In the genomic region with DNA sequence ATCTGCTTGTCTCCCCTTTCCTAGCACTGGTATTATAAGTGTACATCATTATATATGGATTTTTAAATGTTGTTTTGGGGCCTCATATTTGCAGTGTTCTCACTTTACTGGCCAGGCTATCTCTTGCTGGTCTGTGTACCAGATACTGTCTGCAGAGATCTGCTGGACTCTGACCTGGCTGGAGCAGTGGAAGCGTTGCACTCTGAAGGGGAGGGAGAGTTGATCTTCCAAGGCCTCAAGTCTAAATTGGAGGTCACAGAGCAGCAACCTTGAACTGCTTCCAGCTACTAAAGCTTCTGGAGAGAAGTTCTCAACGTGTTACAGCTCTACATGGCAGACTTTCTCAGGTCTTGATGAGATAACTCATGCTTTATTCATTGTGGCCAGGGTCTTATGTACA, we compare ENCODE assay signal across 30 mouse cellular contexts.
DNase-seq lines count a peak whose midpoint lies in the region; ATAC-seq and TF ChIP-seq lines count a peak whose summit lies in the region.
"Had no signal": no experiment of that assay in that cellular context is flagged by ENCODE, and none has a peak within 500 bp of the region (broad histone marks: within the 10 kb centered on the region; RNA-seq: fewer than 3 reads in every experiment).

No protein-coding gene starts in this region.

- H3K4me2 ChIP-seq in kidney, embryonic 15.5 days = no peak overlapping the region
- H3K4me2 ChIP-seq: forebrain, embryonic 13.5 days; heart, embryonic 15.5 days; hindbrain, embryonic 12.5 days; intestine, embryonic 15.5 days; limb, embryonic 12.5 days; midbrain, embryonic 15.5 days; neural tube, embryonic 15.5 days had no signal

- no peak overlapping the region for H3K27ac ChIP-seq in kidney, embryonic 15.5 days
- no peak overlapping the region for H3K27ac ChIP-seq in layer of hippocampus, adult 2 months
- H3K27ac ChIP-seq: forebrain, embryonic 13.5 days; heart, embryonic 10.5 days; heart, embryonic 15.5 days; hindbrain, embryonic 12.5 days; hindbrain, postnatal 0 days; intestine, embryonic 15.5 days; limb, embryonic 12.5 days; liver, embryonic 14.5 days; midbrain, embryonic 15.5 days; neural tube, embryonic 15.5 days; stomach, postnatal 0 days had no signal

- no peaks in the 10 kb centered on the region for H3K9me3 ChIP-seq in kidney, embryonic 15.5 days (replicated peaks)
- H3K9me3 ChIP-seq: forebrain, embryonic 13.5 days; heart, embryonic 10.5 days; heart, embryonic 15.5 days; hindbrain, embryonic 12.5 days; intestine, embryonic 15.5 days; limb, embryonic 12.5 days; midbrain, embryonic 15.5 days; neural tube, embryonic 15.5 days had no signal

- 68% methylated on average over 2 of the region's 2 CpGs for WGBS in kidney, embryonic 15.5 days

- peak; percentile 41 to 45 for DNase-seq in kidney, adult 8-10 months
- peak; percentile 62 for DNase-seq in ovary, adult 18-20 months (ENCODE audit: low spot score)
- no peak for DNase-seq in ovary, postnatal 36 days (ENCODE audit: low spot score)
- peak; percentile 31 for DNase-seq in adrenal gland, postnatal 25 days
- peak; percentile 8 for DNase-seq in yolk sac, embryonic 10.5 days (ENCODE audit: low spot score)
- no peak for DNase-seq in layer of hippocampus, adult 2 months (ENCODE audit: low spot score in 2 of 2)
- no peak for DNase-seq in frontal cortex, adult 2 months (ENCODE audit: extremely low spot score in 1 of 2, low spot score in 1 of 2)
- DNase-seq: cerebellum, adult 9-10 months; cerebellum, postnatal 36 days; gastrocnemius, postnatal 25 days; heart, adult 11 months; lung, adult 2 months; lung, postnatal 10 days; right cerebral cortex, adult 18-20 months; spleen, adult 18-20 months; thymus, adult 18-20 months; thymus, postnatal 36 days had no signal

- H3K4me3 ChIP-seq in kidney, embryonic 15.5 days (replicated peaks) = no peak overlapping the region
- no peak overlapping the region for H3K4me3 ChIP-seq in layer of hippocampus, adult 2 months
- H3K4me3 ChIP-seq: forebrain, embryonic 13.5 days; heart, embryonic 10.5 days; heart, embryonic 15.5 days; hindbrain, embryonic 12.5 days; intestine, embryonic 15.5 days; limb, embryonic 12.5 days; midbrain, embryonic 15.5 days; neural tube, embryonic 15.5 days had no signal

- ATAC-seq in kidney, embryonic 15.5 days (replicated peaks; ENCODE audit: low FRiP score) = no peak
- ATAC-seq: CD4-positive, CD25-positive, alpha-beta regulatory T cell, adult 4 months; forebrain, embryonic 13.5 days; hindbrain, postnatal 0 days; intestine, embryonic 15.5 days; midbrain, embryonic 15.5 days had no signal

- no peaks in the 10 kb centered on the region for H3K27me3 ChIP-seq in kidney, embryonic 15.5 days
- H3K27me3 ChIP-seq: forebrain, embryonic 13.5 days; heart, embryonic 15.5 days; hindbrain, embryonic 12.5 days; intestine, embryonic 15.5 days; limb, embryonic 12.5 days; midbrain, embryonic 15.5 days; neural tube, embryonic 15.5 days had no signal

- H3K9ac ChIP-seq in kidney, embryonic 15.5 days = no peak overlapping the region
- H3K9ac ChIP-seq: forebrain, embryonic 13.5 days; heart, embryonic 15.5 days; hindbrain, embryonic 12.5 days; intestine, embryonic 15.5 days; limb, embryonic 12.5 days; liver, embryonic 14.5 days; midbrain, embryonic 15.5 days; neural tube, embryonic 15.5 days had no signal

- no peaks in the 10 kb centered on the region for H3K4me1 ChIP-seq in kidney, embryonic 15.5 days
- H3K4me1 ChIP-seq: forebrain, embryonic 13.5 days; heart, embryonic 15.5 days; hindbrain, embryonic 12.5 days; intestine, embryonic 15.5 days; limb, embryonic 12.5 days; midbrain, embryonic 15.5 days; neural tube, embryonic 15.5 days had no signal

- TF ChIP-seq CTCF in layer of hippocampus, adult 2 months (conservative IDR thresholded peaks at IDR 0.05) = no peak

- H3K36me3 ChIP-seq in kidney, embryonic 15.5 days = no peaks in the 10 kb centered on the region
- H3K36me3 ChIP-seq: heart, embryonic 10.5 days; heart, embryonic 15.5 days; hindbrain, embryonic 12.5 days; intestine, embryonic 15.5 days; limb, embryonic 12.5 days; midbrain, embryonic 15.5 days; neural tube, embryonic 15.5 days had no signal

Comparison
In these comparisons a context has a peak if more than half of its experiments do, and no peak if none do; other contexts are left out.
1. DNase-seq: peak in kidney, adult 8-10 months (2 of 2), ovary, adult 18-20 months (single experiment), adrenal gland, postnatal 25 days (single experiment) and yolk sac, embryonic 10.5 days (single experiment); none in ovary, postnatal 36 days (single experiment), layer of hippocampus, adult 2 months (0 of 2) and frontal cortex, adult 2 months (0 of 2).